Mouse (Mus musculus) gastrocnemius, postnatal 10 days (tissue): ENCODE results near the gene Ddx17. TPM values are rescaled to one million over a fixed set of nuclear protein-coding genes. Genes with fewer than 3 reads are reported as not detected.

ENCODE experiments used
- DNase-seq: peaks from one replicate; pipeline ENCODE4 v3.0.0; 2021; ENCODE audit warnings: mixed read lengths
- total RNA-seq, 2 experiments: library from RNA; stranded (reverse); gene quantifications; 2 replicates each; pipeline ENCODE4 v1.2.3; 2021

The Ddx17 gene
- total RNA-seq, 2 experiments from 2014 or later: 94.8 to 163 TPM

DNA sequence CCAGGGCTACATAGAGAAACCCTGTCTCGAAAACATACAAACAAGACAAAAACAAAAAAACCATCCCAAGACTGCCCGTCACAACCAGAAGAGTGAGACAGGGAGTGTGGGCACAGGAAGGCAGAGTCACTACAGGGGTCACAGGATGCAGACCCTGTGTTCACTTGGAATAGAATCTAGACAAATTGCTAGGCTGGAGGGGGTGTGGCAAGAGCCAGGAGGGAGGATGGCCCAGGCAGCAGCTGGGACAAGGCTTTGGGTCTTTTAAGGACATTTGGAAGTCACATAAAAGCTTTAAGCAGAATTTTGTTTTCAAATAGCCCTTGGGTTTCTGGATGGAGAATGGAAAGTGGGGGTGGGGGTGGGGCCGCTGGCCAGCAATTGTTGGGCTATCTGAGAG, 28.0 kb downstream of the Ddx17 start:
- DNase-seq: no peak

DNA sequence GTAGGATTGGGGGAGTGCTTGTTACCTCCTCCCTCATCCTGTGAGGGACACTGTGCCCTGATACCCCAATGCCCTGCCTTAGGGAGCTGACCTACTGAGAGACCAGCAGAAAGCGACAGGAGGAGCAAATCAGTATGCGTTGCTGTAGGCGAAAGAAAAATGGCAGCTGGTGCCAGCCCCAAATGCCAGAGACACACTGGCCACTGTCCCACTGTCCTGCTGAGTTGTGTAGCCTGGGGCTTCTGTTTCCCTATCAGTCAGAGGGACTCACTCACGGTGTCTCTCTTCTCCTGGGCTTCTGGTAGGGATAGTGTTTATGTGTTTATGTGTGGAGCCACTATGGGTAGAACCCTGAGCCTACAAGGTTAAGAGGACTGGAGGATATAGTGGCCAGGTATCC, 28.8 kb downstream of the Ddx17 start:
- DNase-seq: no peak

DNA sequence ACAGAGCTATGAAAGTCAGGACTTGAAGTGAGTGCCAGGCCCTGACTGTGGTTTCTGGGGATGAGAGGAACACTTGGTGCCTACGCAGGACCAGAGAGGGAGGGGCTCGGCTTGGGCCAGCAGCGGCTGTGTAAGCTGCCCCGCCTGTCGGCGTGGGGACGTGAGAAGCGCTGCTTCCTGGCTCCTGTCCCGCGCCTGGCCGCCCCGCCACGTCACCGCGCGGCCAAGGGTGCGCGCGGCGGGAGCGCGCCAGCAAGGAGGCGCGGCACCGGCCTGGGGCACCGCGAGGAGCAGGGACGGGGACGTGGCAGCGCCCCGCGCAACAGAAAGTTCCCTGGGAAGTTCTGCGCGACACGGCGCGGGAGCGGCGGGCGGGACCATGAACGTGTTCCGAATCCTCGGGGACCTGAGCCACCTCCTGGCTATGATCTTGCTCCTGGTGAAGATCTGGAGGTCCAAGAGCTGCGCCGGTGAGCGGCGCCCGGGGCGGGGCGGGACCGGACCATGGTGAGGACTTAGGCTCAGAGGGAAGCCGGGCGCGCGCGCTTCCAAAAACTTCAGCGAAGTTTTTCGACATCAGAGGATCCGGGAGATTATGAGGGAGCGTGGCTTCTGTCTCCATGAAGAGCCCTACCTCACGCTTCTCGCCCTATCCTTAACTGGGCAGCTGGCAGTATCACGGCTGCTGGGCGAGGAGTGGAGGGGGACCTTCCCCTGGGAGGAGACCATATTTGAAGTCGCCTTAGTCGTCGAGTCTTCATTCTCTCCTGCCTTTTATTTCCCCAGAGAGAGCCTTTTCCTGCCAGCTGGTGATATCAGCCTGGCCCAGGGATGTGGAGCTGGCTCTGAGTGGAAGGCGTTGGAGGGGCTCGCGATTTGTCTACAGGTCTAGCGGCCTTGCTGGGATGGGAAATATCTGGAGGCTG, 30.1 kb downstream of the Ddx17 start, which contains the start of gene Kdelr3:
TSS of gene Kdelr3 (plus strand) at position 241 of the 926 bp plus-strand sequence.
- DNase-seq: peak; percentile 90

DNA sequence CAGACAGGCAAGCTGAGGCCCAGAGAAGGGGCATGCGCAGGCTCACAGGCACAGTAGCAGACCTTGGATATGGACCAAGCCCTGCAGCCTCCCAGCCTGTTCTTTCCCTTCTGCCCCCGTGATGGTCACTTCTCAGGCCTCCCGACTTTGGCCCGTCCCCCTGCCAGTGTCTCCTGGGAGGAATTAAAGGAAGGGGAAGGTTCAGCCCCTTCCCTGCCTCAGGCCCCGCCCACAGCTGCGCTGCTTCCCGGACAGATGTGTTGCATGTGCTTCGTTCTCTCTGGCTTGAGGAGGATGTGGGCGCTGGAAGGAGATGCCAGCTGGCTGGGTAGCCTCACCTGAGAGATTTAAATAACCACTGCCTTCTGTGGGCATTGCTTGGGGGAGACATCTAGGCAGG, 32.6 kb downstream of the Ddx17 start:
- DNase-seq: peak; percentile 50

DNA sequence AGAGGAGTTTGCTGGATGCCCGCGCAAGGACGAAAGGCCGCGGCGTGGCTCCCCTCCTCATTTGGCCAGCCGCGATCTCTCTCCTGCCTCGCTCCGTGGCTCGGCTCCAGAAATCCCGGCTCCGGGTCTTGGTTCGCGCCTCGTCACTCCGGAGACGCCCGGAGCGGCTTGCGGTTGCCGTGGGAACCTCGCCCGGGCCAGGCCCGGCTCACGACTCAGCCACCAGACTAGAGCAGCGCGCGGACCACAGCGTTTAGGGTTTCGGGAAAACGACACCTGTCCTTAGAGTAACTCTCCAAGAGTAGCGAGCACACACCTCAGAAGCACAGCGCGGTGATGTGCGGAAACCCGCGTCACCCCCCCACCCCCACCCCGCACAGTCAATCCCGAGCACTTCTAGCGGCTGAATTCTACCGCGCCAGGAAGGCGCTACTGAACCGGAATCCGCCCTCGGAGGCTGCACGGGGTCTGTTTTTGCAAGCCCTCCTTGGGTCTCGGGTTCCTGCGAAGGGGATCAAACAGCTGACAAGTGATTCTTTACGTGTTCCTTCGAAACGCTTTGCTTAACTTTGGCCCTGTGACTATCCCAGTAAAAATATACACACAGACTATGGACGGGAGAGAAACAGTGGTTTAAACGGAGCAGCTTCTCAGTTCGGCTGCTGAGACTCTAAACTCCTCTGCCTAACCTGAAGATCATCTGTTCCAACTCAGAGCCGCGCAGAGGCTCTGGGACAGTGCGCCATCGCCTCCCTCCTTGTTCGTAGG, 34.8 kb downstream of the Ddx17 start:
- peak; percentile 92 for DNase-seq

DNA sequence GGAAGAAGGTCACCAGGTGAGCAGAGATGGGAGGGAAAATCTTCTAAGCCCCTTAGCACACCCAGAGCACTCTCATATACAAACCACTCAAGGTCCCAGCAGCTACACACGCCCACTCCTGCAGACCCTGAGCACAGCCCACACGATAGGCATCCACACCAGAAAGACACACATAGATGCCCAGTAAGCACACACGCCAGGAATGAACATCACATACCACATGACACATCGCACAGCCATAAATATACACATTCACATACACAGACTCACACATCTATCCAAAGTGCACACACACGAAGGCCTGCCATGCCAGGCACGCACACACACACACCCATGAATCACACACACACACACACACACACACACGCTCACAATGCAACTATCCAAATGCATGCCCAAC, 36.1 kb downstream of the Ddx17 start:
- no peak for DNase-seq

DNA sequence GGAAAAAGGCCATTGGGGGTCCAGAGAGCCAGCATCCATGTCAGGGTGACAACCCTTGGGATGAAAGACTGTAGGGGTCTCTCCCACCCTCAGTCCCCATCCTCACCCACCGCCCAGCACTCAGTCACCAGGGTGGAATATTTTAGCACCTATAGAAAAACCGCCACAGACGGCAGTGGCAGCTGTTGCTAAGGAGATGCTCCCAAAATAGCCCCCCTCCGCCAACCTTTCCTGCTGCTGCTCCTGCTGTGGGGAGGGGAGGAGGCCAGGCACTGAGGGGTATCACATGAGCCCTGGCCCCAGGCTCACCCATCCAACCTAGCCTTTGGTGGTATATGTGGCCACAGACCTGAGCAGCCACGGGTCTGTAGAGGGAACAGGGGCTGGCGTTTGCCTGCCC, 36.5 kb downstream of the Ddx17 start:
- DNase-seq: no peak

DNA sequence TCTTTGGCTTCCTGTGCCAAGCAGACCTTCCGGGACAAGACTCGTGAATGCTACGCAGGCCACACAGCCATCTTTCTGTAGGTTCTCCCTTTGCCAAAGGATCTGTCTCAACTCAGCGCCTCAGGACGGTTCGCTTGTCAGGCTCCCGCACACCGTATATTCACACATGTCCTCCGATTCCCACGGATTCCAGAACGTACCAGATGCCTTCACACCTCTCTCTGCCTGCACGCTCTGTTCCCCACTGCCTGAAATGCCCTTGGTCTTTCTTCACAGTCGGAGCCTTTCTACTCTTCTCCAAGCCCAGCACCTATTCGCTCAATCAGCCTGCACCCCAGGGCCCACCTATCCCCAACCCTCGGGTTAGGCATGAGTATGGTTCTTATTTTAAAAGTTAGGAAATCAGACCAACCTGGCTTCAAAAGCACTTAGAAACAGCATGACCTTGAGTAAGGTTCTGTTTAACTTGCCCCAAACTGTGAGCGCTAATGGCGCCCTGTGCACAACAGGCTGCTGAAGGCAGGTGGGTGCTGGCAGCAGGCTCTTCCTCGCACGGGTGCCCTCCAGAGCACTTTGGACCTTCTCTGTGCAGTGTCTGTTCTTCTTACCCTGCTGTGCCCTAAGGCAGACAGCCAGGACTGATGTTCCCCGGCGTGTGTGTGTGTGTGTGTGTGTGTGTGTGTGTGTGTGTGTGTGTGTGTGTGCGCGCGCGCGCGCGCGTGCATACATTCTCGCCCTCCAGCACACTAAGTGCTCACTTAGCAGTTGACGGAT, 39.3 kb downstream of the Ddx17 start:
- DNase-seq: no peak

DNA sequence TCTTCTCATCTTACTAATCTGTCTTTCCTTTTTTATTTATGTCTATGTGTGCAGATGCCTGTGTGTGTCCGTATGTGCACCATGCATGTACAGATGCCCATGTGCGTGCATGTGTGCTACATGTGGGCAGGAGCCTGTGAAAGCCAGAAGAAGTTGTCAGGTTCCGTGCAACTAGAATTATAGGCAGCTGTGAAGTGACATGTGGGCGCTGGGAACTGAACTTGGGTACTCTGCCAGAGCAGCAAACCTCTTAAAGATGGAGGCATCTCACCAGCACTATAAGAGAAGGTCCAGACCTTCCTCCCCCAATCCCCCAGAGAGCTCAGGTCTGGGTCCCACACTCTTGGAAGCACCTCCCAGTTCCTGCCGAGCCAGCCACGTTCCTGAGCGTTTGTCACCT, 40.1 kb downstream of the Ddx17 start:
- no peak for DNase-seq

DNA sequence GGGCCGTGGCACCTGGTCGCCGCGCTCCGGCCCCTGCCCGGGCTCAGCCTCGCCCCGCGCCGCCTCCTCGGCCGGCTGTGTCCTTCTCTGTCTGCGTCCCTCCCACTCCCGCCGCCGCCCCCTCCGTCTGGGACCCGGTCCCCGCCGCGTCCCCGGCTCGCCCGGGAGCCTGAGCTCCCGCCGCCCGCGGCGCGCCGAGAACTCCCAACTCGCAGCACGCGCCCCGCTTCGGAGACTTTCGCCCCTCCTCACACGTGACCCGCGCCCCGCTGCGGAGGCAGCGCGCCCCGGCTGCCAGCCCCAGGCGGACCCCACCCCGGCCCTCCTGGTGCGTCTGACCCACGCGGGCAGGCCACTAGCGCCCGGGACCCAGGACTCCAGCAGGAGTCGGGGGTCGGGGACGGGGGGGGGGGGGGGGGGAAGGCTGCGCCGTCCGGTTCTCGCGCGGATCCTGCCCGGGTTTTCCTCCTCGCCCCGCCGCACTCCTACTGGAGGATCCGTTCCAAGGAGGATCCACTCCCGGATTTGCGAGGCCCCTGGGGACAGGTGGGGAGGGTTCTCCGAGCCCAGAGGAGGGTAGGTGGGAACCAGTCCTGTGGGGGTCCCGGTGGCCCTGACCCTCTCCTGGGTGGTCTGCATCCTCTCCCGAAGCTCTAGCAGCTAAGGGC, 40.8 kb downstream of the Ddx17 start:
- peak; percentile 75 for DNase-seq

DNA sequence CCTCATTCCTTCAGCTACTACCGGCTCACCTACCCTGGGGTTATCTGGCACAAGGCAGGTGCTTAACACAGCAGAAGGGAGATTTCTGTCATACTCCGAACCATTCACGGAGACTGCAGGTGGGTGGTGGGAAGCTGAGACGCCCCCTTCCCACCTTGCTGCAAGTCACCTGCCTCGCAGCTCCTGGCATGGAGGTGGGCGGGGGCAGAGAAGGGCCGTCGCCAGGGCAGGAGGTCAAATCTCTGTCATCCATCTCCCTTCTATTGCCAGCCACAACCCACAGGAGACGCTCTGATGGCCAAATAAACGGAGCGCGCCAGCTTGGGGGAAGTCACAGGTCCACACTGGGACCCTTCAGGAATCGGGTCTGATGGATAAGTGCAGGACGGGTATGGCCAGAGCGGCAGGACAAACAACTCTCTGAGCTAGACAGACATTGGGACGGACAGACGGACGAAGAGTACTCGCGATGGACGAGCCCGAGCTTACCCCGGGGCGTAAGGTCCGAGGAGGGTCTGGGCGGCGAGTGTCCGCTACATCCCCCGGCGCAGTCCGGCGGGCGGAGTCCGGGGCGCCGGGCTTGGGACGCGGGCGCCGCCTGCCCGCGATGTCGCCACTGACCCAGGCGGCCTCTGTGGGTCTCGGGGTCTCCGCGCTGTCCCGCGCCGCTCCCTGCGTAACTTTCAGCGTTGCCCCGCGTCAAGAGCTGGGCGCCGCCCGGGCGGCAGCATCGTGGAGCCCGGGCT, 41.7 kb downstream of the Ddx17 start, which contains the start of gene Kcnj4:
TSS of gene Kcnj4 (minus strand) at position 535 of the 746 bp plus-strand sequence.
- no peak for DNase-seq

DNA sequence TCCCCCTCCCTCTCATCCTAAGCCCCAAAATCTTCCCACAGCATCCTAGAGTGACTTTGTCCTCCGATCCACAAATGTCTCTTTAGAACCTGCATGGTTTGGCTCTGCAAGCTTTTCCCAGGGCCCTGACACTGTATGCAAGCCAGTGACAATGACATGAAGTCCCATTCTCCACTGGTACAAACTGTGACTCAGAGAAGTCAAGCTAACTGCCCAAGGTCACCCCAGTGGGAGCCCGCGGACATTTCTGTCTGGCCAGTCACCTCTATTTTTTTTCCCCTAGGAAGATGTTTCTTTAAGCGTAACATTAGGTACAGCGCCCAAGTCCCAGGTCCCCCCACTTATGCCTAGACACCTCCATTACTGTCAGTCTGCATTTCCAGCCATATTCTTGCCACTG, 43.1 kb downstream of the Ddx17 start:
- no peak for DNase-seq

DNA sequence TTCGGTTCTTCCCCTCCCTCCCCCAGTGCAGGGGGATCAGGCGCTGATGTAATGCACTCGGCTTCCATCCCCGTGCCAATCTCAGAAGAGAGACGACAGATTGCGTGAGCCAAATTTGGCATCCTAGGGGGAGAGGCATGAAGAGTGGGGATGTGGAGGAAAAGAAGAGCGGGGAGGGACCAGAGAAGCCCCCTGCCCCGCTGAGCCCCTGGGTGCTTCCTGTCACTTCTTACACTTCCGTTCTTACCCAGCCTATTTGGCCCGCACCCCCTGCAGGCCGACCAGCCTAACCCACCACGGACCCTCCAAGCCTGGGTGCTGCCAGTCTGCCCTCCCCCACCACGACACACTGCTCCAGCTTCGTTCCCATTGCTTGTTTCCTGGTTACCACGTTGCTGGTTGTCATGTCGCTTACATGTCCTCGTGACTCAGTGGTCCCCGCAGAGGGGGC, 43.6 kb downstream of the Ddx17 start:
- DNase-seq: no peak

DNA sequence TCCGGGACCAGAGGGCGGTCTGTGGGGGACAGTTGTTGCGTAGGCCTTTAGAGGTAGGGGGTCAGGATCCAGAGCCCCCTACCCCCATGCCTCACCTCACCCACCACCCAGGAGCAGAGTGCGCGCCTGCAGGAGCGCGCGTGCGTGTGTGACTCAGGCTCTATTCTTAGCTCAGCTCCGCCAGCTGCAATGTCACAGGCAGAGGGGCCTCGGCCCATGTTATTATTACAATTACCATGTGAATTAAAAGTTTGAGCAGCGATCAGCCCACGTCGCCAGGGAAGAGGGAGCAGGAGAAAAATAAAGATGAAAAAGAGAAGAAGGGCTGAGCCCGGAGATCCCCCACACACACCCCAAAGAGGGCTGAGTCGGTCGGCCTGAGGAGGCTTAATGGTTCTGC, 46.4 kb downstream of the Ddx17 start:
- no peak for DNase-seq

DNA sequence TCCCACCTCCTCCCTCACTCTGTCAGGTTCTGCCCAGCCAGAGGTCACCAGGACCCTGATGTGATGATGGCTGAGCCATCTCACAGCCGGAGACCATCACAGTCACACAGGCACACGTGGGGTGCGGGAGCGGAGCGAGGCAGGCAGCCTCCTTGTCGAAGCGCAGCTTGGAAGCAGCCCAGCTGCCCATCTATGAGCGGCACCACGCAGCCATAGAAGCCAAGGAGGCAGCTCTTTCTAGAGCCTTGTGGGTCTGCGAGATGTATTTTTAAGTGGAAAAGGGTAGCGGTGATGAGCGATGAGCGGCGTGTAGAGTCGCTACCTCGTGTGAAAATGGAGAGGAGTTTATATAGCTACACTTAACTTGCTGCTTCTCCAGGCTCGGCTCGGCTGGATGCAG, 53.0 kb downstream of the Ddx17 start:
- no peak for DNase-seq

DNA sequence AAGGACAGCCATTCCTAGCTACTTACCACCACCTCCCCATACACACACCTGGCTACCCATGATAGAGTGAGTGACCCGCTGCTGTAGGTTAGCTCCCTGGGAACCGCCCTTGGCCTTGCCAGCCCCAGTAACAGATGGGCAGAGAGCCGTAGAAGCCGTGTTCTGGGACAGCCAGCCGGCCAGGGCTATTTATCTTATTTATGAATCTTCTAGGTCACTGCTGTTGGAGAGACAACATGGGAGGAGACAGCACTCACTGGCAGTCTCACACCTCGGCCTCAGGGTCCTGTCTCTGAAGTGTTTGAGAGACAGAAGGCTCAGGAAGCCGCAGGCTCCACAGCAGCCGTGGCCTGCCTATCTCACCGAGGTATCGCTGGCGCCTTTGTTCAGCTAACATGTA, 57.1 kb downstream of the Ddx17 start:
- no peak for DNase-seq

DNA sequence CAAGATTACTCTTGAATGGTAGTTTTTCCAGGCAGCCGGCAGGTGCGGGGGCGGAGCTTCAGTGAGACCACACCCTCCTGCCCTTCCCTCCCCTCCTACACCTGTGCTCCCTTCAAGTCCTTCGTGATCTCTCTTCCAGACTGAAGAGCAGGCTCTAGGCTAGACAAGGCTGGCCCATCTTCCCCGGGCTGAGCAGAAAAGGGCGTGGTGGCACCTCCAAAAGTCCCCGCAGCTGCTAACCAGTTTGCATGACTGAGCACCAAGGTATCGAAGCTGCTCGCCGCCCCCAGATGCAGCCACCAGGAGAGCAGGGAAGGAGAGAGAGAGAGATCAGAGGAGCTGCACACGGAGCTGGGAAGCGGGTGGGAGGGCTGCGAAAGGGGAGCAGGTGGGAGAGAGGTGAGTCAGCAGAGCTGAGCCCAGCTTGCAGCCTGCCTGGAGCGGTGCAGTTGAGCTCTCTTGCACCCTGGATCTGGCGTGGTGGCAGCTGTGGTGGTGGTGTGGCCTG, 65.3 kb downstream of the Ddx17 start:
- no peak for DNase-seq
